Mouse (Mus musculus): Measurements from ENCODE around the gene Fbxo41. TPM values are rescaled to one million over a fixed set of nuclear protein-coding genes. Genes with fewer than 3 reads are reported as not detected.

The Fbxo41 gene
- polyA plus RNA-seq, 1 experiment from 2014 or later, result 0.03 TPM

- Histone ChIP-seq H3K4me1 (replicated peaks) (peaks cover 30% of the 10 kb centered on the region), H3K36me3 (no peaks in the 10 kb centered on the region), H3K4me3 (peak overlapping the region; percentile 50), H3K9me3 (replicated peaks) (no peaks in the 10 kb centered on the region), H3K4me2 (peak overlapping the region; percentile 54), H3K9ac (no peak overlapping the region), H3K27ac (no peak overlapping the region), H3K27me3 (peaks cover 91% of the 10 kb centered on the region)
- no peak for ATAC-seq (replicated peaks; ENCODE audit: insufficient number of reproducible peaks, insufficient read depth, low FRiP score, low read depth)
- WGBS, result under 1% methylated on average over 88 of the region's 88 CpGs
These were observed 8.7 kb upstream of the Fbxo41 start for GRCm38 (mm10) chr6:85511286-85512055.

GRCm38 (mm10) chr6:85510476-85510875 lies 7.7 kb upstream of the Fbxo41 start:
- no peaks in the 10 kb centered on the region for H3K9me3 ChIP-seq (replicated peaks)
- H3K4me1 ChIP-seq (replicated peaks), result peaks cover 30% of the 10 kb centered on the region
- H3K4me3 ChIP-seq, result no peak overlapping the region
- peaks cover 89% of the 10 kb centered on the region for H3K27me3 ChIP-seq
- no peak overlapping the region for H3K27ac ChIP-seq
- H3K4me2 ChIP-seq, result no peak overlapping the region
- WGBS, result 3% methylated on average over 6 of the region's 6 CpGs
- no peak overlapping the region for H3K9ac ChIP-seq
- no peaks in the 10 kb centered on the region for H3K36me3 ChIP-seq
- no peak for ATAC-seq (replicated peaks; ENCODE audit: insufficient number of reproducible peaks, insufficient read depth, low FRiP score, low read depth)

- H3K27me3 ChIP-seq, result peaks cover 89% of the 10 kb centered on the region
- no peak for ATAC-seq (replicated peaks; ENCODE audit: insufficient number of reproducible peaks, insufficient read depth, low FRiP score, low read depth)
- H3K36me3 ChIP-seq, result no peaks in the 10 kb centered on the region
- no peak overlapping the region for H3K4me2 ChIP-seq
- H3K9ac ChIP-seq, result no peak overlapping the region
- H3K4me1 ChIP-seq (replicated peaks), result peaks cover 26% of the 10 kb centered on the region
- H3K27ac ChIP-seq, result no peak overlapping the region
- WGBS, result 47% methylated on average over 5 of the region's 5 CpGs
- no peak overlapping the region for H3K4me3 ChIP-seq
- no peaks in the 10 kb centered on the region for H3K9me3 ChIP-seq (replicated peaks)
These were observed 5.8 kb upstream of the Fbxo41 start for GRCm38 (mm10) chr6:85508602-85509001.

GRCm38 (mm10) chr6:85504908-85505307 lies 2.1 kb upstream of the Fbxo41 start:
- no peaks in the 10 kb centered on the region for H3K36me3 ChIP-seq
- ATAC-seq (replicated peaks; ENCODE audit: insufficient number of reproducible peaks, insufficient read depth, low FRiP score, low read depth), result no peak
- H3K27ac ChIP-seq, result no peak overlapping the region
- H3K27me3 ChIP-seq, result peaks cover 87% of the 10 kb centered on the region
- peaks cover 10% of the 10 kb centered on the region for H3K4me1 ChIP-seq (replicated peaks)
- no peak overlapping the region for H3K4me3 ChIP-seq
- H3K9ac ChIP-seq, result no peak overlapping the region
- H3K9me3 ChIP-seq (replicated peaks), result no peaks in the 10 kb centered on the region
- H3K4me2 ChIP-seq, result no peak overlapping the region
- whole genome bisulfite sequencing, result 72% methylated on average over 2 of the region's 2 CpGs

GRCm38 (mm10) chr6:85502103-85502910 lies 487 bp downstream of the Fbxo41 start:
- 1% methylated on average over 34 of the region's 37 CpGs for WGBS
- Histone ChIP-seq H3K4me1 (replicated peaks) (peaks cover 10% of the 10 kb centered on the region), H3K9me3 (replicated peaks) (no peaks in the 10 kb centered on the region), H3K27ac (no peak overlapping the region), H3K36me3 (no peaks in the 10 kb centered on the region), H3K4me2 (peak overlapping the region; percentile 92), H3K27me3 (peaks cover 76% of the 10 kb centered on the region), H3K4me3 (peak overlapping the region; percentile 63), H3K9ac (peak overlapping the region; percentile 35; the same call in 1 of the 2 replicates)
- peak; percentile 55; the same call in 1 of the 2 replicates for ATAC-seq (replicated peaks; ENCODE audit: insufficient number of reproducible peaks, insufficient read depth, low FRiP score, low read depth)

- Histone ChIP-seq H3K4me3 (peak overlapping the region; percentile 63; the same call in 1 of the 2 replicates), H3K36me3 (no peaks in the 10 kb centered on the region), H3K4me1 (replicated peaks) (peaks cover 10% of the 10 kb centered on the region), H3K27me3 (peaks cover 70% of the 10 kb centered on the region), H3K4me2 (no peak overlapping the region), H3K27ac (no peak overlapping the region), H3K9me3 (replicated peaks) (no peaks in the 10 kb centered on the region), H3K9ac (no peak overlapping the region)
- WGBS, result 15% methylated on average over 6 of the region's 6 CpGs
- ATAC-seq (replicated peaks; ENCODE audit: insufficient number of reproducible peaks, insufficient read depth, low FRiP score, low read depth), result no peak
These were observed 1.2 kb downstream of the Fbxo41 start for GRCm38 (mm10) chr6:85501571-85502102.

GRCm38 (mm10) chr6:85500416-85500815 lies 2.4 kb downstream of the Fbxo41 start:
- WGBS, result 48% methylated on average over 1 of the region's 1 CpGs
- no peaks in the 10 kb centered on the region for H3K36me3 ChIP-seq
- peaks cover 68% of the 10 kb centered on the region for H3K27me3 ChIP-seq
- no peak overlapping the region for H3K4me2 ChIP-seq
- no peak overlapping the region for H3K9ac ChIP-seq
- peaks cover 10% of the 10 kb centered on the region for H3K4me1 ChIP-seq (replicated peaks)
- H3K9me3 ChIP-seq (replicated peaks), result no peaks in the 10 kb centered on the region
- no peak overlapping the region for H3K27ac ChIP-seq
- no peak overlapping the region for H3K4me3 ChIP-seq
- ATAC-seq (replicated peaks; ENCODE audit: insufficient number of reproducible peaks, insufficient read depth, low FRiP score, low read depth), result no peak

- peaks cover 45% of the 10 kb centered on the region for H3K27me3 ChIP-seq
- H3K9ac ChIP-seq, result no peak overlapping the region
- ATAC-seq (replicated peaks; ENCODE audit: insufficient number of reproducible peaks, insufficient read depth, low FRiP score, low read depth), result no peak
- no peak overlapping the region for H3K27ac ChIP-seq
- H3K4me1 ChIP-seq (replicated peaks), result peaks cover 10% of the 10 kb centered on the region
- no peaks in the 10 kb centered on the region for H3K36me3 ChIP-seq
- no peaks in the 10 kb centered on the region for H3K9me3 ChIP-seq (replicated peaks)
- H3K4me2 ChIP-seq, result no peak overlapping the region
- no peak overlapping the region for H3K4me3 ChIP-seq
- WGBS, result 58% methylated on average over 9 of the region's 9 CpGs
These were observed 4.6 kb downstream of the Fbxo41 start for GRCm38 (mm10) chr6:85498147-85498546.

GRCm38 (mm10) chr6:85496976-85497375 lies 5.8 kb downstream of the Fbxo41 start:
- Histone ChIP-seq H3K9ac (no peak overlapping the region), H3K4me3 (no peak overlapping the region), H3K9me3 (replicated peaks) (no peaks in the 10 kb centered on the region), H3K27me3 (peaks cover 33% of the 10 kb centered on the region), H3K36me3 (no peaks in the 10 kb centered on the region), H3K4me2 (no peak overlapping the region), H3K4me1 (replicated peaks) (no peaks in the 10 kb centered on the region; the same call in 1 of the 2 replicates), H3K27ac (no peak overlapping the region)
- ATAC-seq (replicated peaks; ENCODE audit: insufficient number of reproducible peaks, insufficient read depth, low FRiP score, low read depth), result no peak

- no peak for ATAC-seq (replicated peaks; ENCODE audit: insufficient number of reproducible peaks, insufficient read depth, low FRiP score, low read depth)
- H3K4me1 ChIP-seq (replicated peaks), result no peaks in the 10 kb centered on the region
- no peaks in the 10 kb centered on the region for H3K36me3 ChIP-seq
- 80% methylated on average over 3 of the region's 3 CpGs for WGBS
- no peaks in the 10 kb centered on the region for H3K9me3 ChIP-seq (replicated peaks)
- no peak overlapping the region for H3K27ac ChIP-seq
- no peak overlapping the region for H3K9ac ChIP-seq
- no peak overlapping the region for H3K4me3 ChIP-seq
- H3K4me2 ChIP-seq, result no peak overlapping the region
- peaks cover 19% of the 10 kb centered on the region for H3K27me3 ChIP-seq
These were observed 11.2 kb downstream of the Fbxo41 start for GRCm38 (mm10) chr6:85491606-85492005.

- WGBS, result 85% methylated on average over 4 of the region's 4 CpGs
- Histone ChIP-seq H3K9me3 (replicated peaks) (no peaks in the 10 kb centered on the region), H3K36me3 (no peaks in the 10 kb centered on the region), H3K9ac (no peak overlapping the region), H3K4me2 (no peak overlapping the region), H3K27ac (no peak overlapping the region), H3K4me1 (replicated peaks) (no peaks in the 10 kb centered on the region), H3K4me3 (no peak overlapping the region), H3K27me3 (peaks cover 27% of the 10 kb centered on the region)
- no peak for ATAC-seq (replicated peaks; ENCODE audit: insufficient number of reproducible peaks, insufficient read depth, low FRiP score, low read depth)
These were observed 12.5 kb downstream of the Fbxo41 start for GRCm38 (mm10) chr6:85490252-85490651.

All from heart, embryonic 15.5 days (tissue).